Mouse (Mus musculus): ENCODE results near the gene Olfr444. TPM values are rescaled to one million over a fixed set of nuclear protein-coding genes. Genes with fewer than 3 reads are reported as not detected.

Gene Olfr444
- polyA plus RNA-seq (2012; rRNA removed) = not detected in 2 replicates

DNA sequence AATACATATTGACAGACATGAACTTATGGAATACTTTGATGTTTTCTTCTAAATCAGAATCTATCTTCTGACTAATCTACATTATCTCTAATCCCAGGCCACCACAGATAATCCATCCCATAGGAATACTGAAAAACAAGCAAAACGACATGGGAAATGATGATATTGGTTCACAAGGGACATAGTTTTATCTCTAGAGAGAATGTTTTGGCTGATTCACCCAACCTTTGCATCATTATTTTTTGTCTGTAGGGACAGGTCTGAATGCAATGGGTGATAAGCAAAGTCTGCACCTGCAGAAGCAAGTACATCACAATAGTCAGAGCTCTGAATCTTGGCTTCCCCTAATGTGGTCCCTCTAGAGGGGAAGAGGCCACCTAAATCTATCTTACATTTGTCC is at the start of gene Olfr444:
Gene Olfr444 (plus strand): TSS at position 301 of the 400 bp plus-strand sequence.

DNA sequence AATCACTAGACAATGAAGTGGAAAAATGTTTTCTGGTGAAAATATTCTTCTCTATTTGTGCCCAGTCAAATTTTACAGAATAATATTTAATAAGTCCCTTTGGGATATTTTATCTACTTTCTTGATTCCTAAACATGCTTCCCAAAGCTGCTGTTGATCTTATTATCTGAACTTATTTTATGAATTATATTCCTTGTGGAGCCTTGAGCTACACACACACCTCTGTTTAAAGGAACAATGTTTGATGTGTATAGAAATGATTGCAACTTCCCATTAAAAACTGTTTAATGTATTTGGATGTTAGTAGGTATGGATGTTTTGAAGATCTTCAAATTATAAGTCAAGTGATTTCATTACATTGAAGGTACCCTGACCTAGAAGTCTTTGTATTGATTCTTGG is 40.3 kb upstream of the Olfr444 start, which contains the start of gene Olfr447:
Gene Olfr447 (plus strand): TSS at position 301 of the 400 bp plus-strand sequence.

DNA sequence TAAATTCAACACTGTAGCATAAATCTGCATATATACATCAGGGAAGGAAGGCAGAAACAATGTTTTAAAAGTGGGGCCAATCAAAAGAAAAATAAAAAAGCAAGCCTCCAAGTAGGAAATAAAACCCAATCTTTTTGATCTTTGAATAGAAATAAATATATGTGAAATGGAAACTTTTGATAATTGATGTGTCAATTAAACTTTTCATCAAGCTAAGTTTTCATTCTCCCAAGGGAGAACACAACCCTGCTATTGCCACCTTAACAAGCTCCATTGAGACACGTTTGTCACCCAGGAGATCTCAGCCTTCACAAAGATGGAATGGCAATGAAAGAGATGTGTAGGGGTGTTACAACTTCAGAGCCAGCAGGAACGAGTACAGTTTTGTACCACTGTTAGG is 27.8 kb upstream of the Olfr444 start, which contains the start of gene Olfr446:
Gene Olfr446 (plus strand): TSS at position 301 of the 400 bp plus-strand sequence.

Other genes starting within 250 kb of the Olfr444 start
- gene Tcaf1, start 239.0 kb upstream of the Olfr444 start, polyA plus RNA-seq (2012; rRNA removed) = 153 TPM in 2 replicates
- not detected in 2 replicates for gene Olfr453, start 209.7 kb upstream of the Olfr444 start, polyA plus RNA-seq (2012; rRNA removed)
- gene Olfr38, start 192.7 kb upstream of the Olfr444 start, polyA plus RNA-seq (2012; rRNA removed) = not detected in 2 replicates
- not detected in 2 replicates for gene Olfr452, start 164.0 kb upstream of the Olfr444 start, polyA plus RNA-seq (2012; rRNA removed)
- not detected in 2 replicates for gene Olfr450, start 137.1 kb upstream of the Olfr444 start, polyA plus RNA-seq (2012; rRNA removed)
- gene Olfr449, start 114.7 kb upstream of the Olfr444 start, polyA plus RNA-seq (2012; rRNA removed) = not detected in 2 replicates
- gene Olfr448, start 58.6 kb upstream of the Olfr444 start, polyA plus RNA-seq (2012; rRNA removed) = not detected in 2 replicates
- gene Olfr447, start 40.2 kb upstream of the Olfr444 start, polyA plus RNA-seq (2012; rRNA removed) = not detected in 2 replicates
- not detected in 2 replicates for gene Olfr446, start 27.7 kb upstream of the Olfr444 start, polyA plus RNA-seq (2012; rRNA removed)
- 0.03 TPM in 1 of 2 replicates, not detected in the other for gene Olfr441, start 157.3 kb downstream of the Olfr444 start, polyA plus RNA-seq (2012; rRNA removed)
- 0.05 and 0.08 TPM in 2 replicates for gene Olfr237-ps1, start 197.5 kb downstream of the Olfr444 start, polyA plus RNA-seq (2012; rRNA removed)
- not detected in 2 replicates for gene Olfr437, start 214.2 kb downstream of the Olfr444 start, polyA plus RNA-seq (2012; rRNA removed)
- gene Olfr13, start 223.1 kb downstream of the Olfr444 start, polyA plus RNA-seq (2012; rRNA removed) = 0.01 TPM in 2 replicates
- gene Olfr435, start 248.1 kb downstream of the Olfr444 start, polyA plus RNA-seq (2012; rRNA removed) = not detected in 2 replicates

All from central nervous system, embryonic 18 days (tissue).